Mouse (Mus musculus): ENCODE measurements around the gene Col19a1. TPM values are rescaled to one million over a fixed set of nuclear protein-coding genes. Genes with fewer than 3 reads are reported as not detected.

The Col19a1 gene
- total RNA-seq, 1 experiment from 2014 or later: 0.55 TPM

DNA sequence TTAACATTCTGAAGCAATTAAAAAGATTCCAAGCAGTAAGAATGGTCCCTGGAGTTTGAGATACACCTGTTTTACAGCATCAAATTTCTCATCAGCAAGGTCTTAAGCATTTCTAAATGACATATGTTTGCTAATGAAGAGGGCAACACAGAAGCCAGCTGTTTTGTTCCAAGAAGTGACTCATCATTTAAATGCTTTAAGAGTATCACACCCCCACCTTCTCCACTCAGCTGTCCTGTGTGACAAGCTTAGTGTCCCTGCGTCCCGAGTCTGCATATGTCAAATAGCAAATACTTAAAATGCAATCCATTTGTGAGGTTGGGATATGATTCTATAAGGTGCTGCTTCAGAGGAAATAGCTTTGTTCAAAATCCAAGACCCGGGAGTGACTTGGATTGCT lies 251.2 kb downstream of the Col19a1 start:
- ATAC-seq (replicated peaks; ENCODE audit: low read depth, poor library complexity, severe bottlenecking): no peak

DNA sequence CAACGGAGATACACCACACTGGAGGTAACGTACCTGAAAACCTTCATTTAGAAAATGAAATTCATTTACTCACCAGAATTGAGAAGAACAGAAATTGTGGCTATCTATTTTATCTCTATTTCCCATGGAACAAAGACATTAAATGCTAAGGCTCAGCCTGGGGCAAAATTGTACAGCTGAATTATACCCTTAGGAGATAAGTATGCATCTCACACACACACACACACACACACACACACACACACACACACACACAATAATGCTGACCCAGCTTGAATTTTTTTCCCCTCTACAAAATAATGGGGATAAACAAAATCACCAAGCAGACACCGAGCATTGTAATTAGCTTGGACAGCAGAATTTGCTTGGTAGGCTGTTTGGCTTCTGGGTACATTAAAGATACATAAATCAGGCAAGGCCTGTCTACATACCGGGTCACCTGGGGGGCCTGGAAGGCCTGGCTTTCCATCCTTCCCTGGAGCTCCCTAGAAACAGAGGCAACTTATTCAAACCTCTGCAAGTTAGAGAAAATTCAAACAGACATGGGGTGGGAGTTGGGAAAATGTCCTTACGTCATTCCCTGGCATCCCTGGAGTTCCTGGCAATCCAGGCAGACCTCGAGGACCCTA lies 270.2 kb downstream of the Col19a1 start:
- ATAC-seq (replicated peaks; ENCODE audit: low read depth, poor library complexity, severe bottlenecking): no peak

DNA sequence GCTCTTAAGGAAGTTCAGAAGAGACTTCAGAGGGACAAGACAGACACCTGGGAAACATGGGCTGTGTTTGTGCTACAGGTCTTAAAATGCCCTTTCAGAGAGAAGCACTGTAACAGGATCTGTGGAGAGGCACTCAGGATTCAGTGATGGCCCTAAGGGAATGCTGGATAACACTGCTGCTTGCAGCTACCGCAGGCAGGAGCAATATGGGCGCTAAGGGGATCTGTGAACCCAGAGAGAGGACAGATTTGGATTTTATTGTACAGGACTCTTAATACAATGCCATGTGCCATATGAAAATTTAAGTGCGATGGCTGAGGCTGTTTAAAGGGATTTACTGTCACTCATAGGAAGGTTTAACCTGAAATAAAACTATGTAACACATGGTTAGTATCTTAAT lies 270.8 kb downstream of the Col19a1 start:
- no peak for ATAC-seq (replicated peaks; ENCODE audit: low read depth, poor library complexity, severe bottlenecking)

DNA sequence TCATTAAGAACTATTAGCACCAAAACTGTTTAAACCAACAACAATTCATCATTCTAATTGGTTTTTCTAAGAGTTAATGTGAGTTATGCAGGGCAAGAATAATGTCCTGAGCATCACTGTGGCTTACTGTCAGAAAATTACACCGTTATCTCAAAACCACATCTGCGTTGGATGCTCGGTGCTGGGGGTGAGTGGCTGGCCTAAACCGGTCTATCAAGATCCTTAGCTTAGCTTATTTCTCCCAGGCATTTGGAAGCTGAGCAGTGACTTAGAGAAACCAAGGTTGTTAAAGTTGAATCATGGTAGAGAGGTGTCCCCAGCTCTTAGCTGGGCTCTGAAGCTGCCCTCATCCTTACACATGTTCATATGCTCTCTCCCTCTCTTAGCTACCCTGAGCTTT lies 276.4 kb downstream of the Col19a1 start:
- ATAC-seq (replicated peaks; ENCODE audit: low read depth, poor library complexity, severe bottlenecking): no peak

DNA sequence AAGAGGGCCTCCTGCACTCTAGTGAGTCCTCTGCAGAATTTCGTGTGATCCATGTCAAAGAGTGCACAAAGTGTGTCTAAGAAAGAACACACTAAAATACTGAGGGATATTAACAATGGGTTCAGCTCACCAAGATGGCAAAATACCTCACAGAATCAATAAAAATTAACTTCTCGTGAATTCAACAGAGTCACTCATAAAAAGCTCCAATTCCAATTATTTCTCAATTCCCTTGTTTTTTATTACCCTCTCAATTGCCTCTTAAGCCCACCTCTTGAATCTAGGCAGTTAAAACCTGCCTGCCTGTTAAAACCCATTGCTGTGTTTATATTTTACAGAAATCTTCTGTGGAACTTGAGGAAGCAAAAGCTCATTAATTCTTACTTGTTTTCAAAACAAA lies 277.1 kb downstream of the Col19a1 start:
- no peak for ATAC-seq (replicated peaks; ENCODE audit: low read depth, poor library complexity, severe bottlenecking)

DNA sequence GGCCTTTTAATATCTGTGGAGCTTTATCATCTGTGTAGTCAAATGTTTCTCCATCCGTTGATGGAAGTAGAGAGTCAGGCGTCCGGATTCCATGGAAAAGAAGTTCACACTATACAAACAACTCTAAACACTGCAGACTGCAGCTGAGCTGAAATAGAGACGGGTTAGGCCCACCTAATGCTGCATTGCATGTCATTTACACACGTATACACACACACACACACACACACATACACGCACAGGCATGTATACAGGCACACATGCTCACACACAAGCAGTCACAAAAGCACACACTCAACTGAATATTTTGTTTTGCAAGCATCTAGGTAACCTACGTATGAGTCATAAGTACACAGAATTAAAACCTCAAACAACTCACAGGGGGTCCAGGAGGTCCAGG lies 284.2 kb downstream of the Col19a1 start:
- no peak for ATAC-seq (replicated peaks; ENCODE audit: low read depth, poor library complexity, severe bottlenecking)

DNA sequence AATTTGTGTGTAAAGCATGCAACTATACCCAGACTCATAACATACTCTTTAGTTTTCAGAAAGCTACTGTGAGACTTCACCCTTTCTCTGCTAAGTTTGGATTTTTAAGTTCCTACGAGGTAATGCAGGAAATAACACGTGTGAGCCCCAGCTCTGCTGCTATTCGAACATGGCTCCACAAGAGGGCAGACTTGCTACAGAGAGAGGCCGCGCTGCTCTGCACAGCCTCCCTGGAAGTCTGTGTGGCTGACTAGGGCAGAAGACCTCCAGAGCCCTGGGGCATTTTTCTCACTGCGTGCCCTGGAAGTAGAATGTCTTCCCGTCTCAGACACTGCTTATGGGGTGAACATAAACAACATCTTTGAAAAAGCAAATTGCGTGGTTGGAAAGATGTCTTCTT lies 284.6 kb downstream of the Col19a1 start:
- peak; percentile 89 for ATAC-seq (replicated peaks; ENCODE audit: low read depth, poor library complexity, severe bottlenecking)

DNA sequence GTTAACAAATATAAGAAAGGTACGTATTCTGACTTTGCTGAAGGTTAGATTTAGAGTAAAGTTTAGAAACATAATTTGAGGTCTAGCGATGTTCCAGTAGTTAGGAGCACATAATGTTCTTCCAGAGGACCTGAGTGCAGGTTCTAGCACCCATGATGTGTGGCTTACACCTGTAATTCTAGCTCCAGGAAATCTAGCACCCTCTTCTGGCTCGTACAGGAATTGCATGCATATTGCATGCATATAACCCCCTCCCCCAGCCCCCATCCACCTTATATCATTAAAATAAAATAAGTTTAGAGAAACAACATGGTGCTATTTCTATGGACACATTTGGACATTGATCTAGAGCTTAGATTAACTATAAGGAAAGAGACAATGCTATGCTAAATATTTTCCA lies 286.6 kb downstream of the Col19a1 start:
- ATAC-seq (replicated peaks; ENCODE audit: low read depth, poor library complexity, severe bottlenecking): no peak

DNA sequence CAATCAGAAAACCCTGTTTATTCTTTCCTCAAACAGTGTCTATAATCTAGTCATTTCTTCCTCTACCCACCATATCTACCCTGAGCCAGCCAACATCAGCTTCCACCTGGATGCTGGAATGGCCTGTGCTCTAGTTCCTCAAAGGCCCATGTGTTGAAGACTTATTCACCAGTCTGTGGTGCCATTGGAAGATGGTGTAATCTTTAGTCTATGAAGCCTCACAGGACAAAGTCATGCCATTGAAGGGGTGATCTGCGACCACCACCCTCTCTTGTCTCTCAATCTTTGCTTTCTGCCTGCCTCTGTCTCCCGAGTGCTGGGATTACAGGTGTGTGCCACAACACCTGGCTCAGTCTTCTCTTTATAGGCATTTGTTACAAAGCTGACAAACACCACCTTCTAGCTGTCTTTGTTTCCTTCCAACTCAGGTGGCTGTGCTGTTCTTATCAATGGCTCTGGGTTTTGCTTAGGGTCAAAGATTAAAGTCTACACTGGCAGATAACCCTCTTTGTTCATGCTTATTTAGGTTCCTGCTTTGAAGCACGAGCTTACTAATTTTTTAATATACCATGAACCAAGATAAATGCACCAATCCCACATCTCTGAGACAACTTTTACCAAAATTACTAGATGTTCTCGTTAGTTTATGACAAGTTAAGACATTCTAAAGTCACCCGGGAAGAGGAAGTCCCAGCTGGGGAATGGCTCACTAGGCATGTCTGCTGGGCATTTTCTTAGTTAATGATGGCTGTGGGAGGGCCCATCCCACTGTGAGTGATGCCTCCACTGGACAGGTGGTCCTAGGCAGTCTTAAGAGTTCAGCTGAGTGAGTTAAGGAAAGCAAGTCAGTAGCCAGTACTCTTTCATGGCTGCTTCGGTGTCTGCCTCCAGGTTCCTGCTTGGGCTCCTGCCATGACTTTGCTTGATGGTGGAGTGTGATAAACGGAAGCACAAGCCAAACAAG lies 292.0 kb downstream of the Col19a1 start:
- no peak for ATAC-seq (replicated peaks; ENCODE audit: low read depth, poor library complexity, severe bottlenecking)

DNA sequence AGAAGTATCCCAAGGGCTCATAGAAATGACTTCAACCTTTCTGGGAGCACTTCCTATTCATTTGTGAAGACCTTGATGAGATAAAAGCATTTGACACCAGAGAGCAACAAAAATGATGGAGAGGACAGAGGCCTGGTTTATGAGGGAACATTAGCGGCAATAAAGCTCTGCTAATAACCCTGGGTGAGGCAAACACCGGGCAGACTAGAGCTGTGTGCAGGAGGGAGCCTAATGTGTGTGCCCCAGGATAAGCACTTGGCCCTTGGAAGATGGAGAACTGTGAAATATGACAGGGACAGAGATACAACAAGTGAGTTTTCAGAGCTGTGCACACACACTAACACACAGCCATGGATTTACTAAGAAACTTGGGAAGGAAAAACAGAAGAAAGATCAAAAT lies 294.8 kb downstream of the Col19a1 start:
- ATAC-seq (replicated peaks; ENCODE audit: low read depth, poor library complexity, severe bottlenecking): no peak

DNA sequence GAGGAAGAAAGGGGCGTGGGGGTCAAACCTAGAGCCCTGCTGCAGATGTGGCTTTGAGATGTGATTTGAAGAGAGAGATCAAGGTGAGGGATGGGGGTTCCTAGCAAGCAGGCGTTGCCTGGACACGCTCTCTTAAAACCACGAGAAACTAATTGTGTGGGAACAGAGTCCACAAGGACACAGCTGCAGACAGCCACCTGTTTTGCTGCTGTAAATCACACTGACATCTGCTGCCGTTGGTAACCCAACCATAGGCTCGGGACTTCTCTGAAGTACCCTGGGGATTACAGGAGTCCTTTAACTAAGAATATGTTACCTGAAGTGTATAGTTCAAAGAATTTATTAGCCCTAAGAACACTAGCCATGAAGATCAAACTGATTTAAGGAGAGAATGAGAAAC lies 300.9 kb downstream of the Col19a1 start:
- no peak for ATAC-seq (replicated peaks; ENCODE audit: low read depth, poor library complexity, severe bottlenecking)

DNA sequence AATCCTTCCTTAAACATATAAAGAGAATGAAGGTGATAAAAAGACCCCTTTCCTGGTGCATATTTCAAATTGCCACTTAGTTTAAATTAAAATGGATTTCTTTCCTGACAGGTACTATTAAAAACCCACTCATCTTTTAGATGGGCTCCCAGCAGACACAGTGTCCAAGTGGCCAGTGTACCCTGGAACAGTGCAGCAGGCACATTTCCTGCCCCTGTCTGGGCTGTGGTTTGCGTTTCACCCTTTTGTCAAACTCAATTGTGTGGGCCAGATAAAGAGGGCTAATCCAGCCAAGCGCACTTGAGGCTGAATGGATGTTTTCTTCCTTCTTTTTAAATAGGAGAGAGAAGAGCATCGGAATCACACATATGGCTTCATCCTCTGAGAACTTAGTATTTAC lies 320.2 kb downstream of the Col19a1 start:
- no peak for ATAC-seq (replicated peaks; ENCODE audit: low read depth, poor library complexity, severe bottlenecking)

DNA sequence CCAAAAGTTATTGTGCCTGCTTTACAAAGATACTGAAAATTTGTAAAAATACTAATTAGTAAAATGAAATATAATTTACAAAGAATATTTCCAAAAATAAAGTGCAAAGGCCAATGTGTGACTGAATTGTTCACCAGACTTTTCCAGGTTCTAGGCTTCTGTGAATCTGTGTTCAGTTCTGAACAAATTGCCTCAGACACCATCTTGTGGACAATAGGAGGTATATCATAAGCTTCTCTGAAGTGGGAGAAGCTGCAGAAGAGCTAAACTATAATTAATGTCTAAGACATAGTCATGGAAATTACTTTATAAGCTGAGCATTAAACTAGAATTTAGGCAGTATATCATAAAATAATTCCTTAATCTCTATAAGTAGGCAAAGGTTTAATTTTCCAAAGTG lies 326.1 kb downstream of the Col19a1 start:
- no peak for ATAC-seq (replicated peaks; ENCODE audit: low read depth, poor library complexity, severe bottlenecking)

DNA sequence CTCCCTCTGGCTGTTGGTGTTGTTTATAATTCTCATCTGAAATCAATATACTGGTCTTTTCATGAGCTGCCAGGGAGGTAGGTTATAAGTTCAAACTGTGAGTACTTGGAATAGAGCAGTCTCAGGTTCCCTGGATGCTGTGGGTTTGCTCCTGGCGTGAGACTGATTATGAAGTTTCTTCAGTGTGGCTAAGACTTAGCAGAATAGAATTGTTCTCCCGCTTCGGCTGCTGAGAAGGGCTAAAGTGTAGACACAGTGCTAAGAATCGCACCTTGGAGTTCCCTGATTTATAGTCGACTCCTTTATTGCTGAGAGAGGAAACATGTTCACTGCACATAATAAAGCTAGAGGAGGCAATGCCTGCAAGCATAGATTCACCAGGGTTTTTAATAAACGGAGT lies 327.9 kb downstream of the Col19a1 start:
- ATAC-seq (replicated peaks; ENCODE audit: low read depth, poor library complexity, severe bottlenecking): no peak

DNA sequence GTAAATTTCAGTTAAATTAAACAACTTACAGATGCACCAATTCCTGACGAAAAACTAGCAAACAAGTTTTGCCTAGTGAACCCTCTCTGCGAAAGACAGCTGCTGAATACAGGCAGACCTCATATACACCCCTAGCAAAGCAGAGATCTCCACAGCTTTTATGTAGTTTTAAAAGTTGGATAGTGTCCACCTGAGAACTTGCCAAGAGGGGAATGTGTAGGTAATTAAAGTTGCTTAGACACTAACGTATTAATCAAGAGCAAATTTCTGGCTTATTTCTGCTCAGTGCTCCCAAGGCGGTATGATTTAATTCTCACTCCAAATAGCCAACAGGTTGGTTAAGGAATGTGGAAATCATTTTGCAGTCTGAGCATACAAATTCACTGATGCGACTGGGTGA lies 329.3 kb downstream of the Col19a1 start:
- no peak for ATAC-seq (replicated peaks; ENCODE audit: low read depth, poor library complexity, severe bottlenecking)

DNA sequence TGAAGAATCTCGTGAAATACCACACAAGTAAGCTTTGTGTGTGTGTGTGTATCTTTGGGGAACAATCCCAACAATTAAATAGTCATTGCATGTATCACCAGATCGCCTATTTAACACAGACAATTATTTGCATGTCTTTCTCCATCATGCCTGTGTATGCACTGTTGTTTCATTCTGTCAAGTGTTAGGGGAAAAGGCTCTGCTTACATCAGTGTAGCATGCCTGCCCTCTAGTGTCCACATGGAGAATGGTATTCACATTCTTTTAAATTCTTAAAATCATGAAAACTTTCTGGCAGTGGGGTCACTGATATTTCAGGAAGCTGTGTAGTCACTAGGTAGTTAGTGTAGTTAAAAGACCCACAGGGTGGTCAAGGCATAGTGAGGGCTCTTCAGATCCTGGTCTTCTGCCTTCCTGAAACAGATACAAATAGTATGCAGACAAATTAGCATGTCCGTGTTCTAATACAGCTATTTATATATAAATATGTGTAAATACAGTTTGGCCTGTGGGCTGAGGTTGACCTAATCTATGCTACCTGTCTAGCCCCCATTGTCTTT lies 338.1 kb downstream of the Col19a1 start:
- peak; percentile 86 for ATAC-seq (replicated peaks; ENCODE audit: low read depth, poor library complexity, severe bottlenecking)

DNA sequence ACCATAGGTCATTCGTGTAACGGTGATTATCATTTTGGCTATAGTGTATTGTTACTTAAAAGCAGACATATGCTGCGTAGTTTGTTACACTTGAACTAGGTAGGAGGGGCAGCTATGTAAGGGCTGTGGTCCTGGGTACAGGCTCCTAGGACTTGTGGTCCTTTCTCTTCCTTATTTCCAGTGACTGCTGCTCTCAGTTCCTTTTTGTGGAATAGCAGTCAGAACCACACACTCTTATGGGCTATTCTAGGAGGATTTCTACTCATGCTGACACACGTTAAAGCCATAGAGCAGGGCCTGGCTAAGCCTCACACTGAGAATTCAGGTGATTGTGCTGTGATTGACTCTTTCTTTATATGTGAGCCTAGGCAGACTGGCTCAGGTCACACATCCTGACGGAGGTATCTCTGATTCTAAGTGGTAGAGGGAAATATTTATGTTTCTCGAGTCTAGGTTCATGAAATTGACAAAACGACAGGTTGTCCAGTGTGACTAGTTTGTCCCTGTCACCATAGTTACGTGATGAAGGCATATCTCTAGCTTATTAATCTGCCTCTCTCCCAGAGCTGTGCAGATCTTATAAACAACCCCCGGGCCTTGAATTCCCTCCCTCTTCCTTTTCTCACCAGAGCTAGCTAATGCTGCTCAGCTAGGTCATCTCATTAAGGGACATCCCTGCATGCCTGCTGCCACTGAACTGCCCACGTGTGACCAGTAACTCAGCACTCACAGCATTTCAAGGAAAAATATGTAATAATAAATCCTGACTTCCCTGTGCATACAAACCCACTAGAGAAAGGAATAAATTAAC lies 338.8 kb downstream of the Col19a1 start:
- ATAC-seq (replicated peaks; ENCODE audit: low read depth, poor library complexity, severe bottlenecking): peak; percentile 67

DNA sequence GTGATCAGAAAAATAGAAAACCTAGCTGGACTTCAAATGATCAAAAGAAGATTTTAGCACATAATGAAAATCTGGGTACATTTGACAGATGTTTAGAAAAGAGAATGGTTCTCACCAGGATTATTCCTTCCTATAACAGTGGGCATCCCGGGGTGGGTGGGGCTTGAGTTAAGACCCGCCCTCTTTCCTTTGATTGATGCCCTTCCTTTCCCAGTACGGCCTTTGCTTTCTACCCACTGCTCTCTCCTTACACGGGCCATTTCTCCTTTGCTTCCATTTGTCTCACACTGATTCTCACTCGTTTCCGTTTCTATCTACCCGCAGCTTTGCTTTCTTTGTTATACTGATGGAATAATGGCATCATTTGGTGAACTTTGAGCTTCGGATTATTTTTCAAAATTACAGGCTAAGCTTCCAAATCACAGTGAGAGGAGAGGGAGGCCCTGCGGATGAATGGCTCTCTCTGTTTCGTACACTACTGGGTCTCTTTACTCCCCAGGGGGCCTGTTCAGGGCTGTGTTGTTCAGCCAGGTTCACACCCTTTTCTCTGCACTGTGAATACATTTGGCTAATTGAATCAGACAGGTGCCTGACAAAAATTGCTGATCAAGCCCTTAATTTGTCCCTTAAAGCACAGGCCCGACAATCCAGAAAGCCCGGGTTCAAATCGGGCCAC lies 341.4 kb downstream of the Col19a1 start:
- ATAC-seq (replicated peaks; ENCODE audit: low read depth, poor library complexity, severe bottlenecking): no peak

DNA sequence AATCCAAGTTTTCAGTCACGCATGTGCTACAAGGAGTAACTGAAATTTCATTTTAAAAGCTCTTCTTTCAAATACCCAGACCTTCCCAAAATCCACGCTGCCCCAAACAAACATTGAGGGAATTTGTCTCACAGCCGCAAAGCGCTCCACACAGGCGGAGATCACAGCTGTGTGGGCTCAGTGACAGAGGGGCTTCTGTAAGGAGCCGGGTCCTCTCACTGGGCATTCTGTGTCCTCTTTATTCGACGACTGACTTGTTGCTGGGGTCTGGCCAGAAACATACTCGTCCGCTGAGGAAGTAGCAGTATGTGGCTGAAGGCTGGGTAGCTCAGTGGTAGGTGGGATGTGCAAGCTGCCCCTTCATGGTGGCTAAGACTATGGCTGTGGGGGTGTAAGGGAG lies 342.3 kb downstream of the Col19a1 start:
- ATAC-seq (replicated peaks; ENCODE audit: low read depth, poor library complexity, severe bottlenecking): no peak

Measured in common myeloid progenitor, adult 5-6 weeks (primary cell).